Mouse (Mus musculus): Measurements from ENCODE around the gene Rfx8. TPM values are rescaled to one million over a fixed set of nuclear protein-coding genes. Genes with fewer than 3 reads are reported as not detected.

The Rfx8 gene
- total and polyA plus RNA-seq, 3 experiments, result not detected

- Histone ChIP-seq H3K4me1 (ENCODE audit: control insufficient read depth in 1 of 2, insufficient read depth in 2 of 2) (peaks cover 0 to 3% of the 10 kb centered on the region in 2 experiments; a peak in 3 of 4 replicates), H3K36me3 (replicated peaks in 1 of 2; ENCODE audit: control insufficient read depth in 1 of 2, insufficient read depth in 1 of 2, low read length in 1 of 2) (no peaks in the 10 kb centered on the region), H3K79me2 (replicated peaks; ENCODE audit: control insufficient read depth, extremely low read depth, insufficient read depth, poor library complexity, severe bottlenecking) (no peaks in the 10 kb centered on the region), H3K9me3 (replicated peaks; ENCODE audit: low read length) (no peaks in the 10 kb centered on the region), H3K9ac (ENCODE audit: insufficient read depth, low read depth) (no peak overlapping the region), H3K27ac (ENCODE audit: insufficient read depth, low read depth) (no peak overlapping the region), H3K4me2 (ENCODE audit: insufficient read depth, low read depth, poor library complexity, severe bottlenecking) (no peak overlapping the region), H3K4me3 (replicated peaks in 1 of 3; ENCODE audit: low read depth in 2 of 3, low read length in 2 of 3, poor library complexity in 1 of 3) (no peak overlapping the region), H3K27me3 (replicated peaks) (no peaks in the 10 kb centered on the region)
- in situ Hi-C loops (cut with MboI; ENCODE audit: low pct_ligation_motif_present, low pct_unique_long_range_greater_than_20kb, low sequenced_read_pairs) (loop anchor here (25.0 kb wide), 2 partner anchors 245 to 695 kb away; no protein-coding TSS in a partner anchor), dilution Hi-C loops (cut with MboI; ENCODE audit: extremely low pct_ligation_motif_present, extremely low pct_unique_long_range_greater_than_20kb, low sequenced_read_pairs) (no loop called here)
- DNase-seq (ENCODE audit: extremely low read depth), result no peak
- no peak for TF ChIP-seq CHD2 (IDR thresholded peaks at IDR 0.05; ENCODE audit: low read length)
- no peak for TF ChIP-seq ELF1 (IDR thresholded peaks at IDR 0.05; ENCODE audit: low read depth, low read length)
- no peak for TF ChIP-seq BHLHE40 (IDR thresholded peaks at IDR 0.05; ENCODE audit: low read depth, low read length)
- no peak for TF ChIP-seq PAX5 (IDR thresholded peaks at IDR 0.05; ENCODE audit: low read length)
Measured at GRCm38 (mm10) chr1:39691974-39692373, 28.8 kb downstream of the Rfx8 start.

DNA sequence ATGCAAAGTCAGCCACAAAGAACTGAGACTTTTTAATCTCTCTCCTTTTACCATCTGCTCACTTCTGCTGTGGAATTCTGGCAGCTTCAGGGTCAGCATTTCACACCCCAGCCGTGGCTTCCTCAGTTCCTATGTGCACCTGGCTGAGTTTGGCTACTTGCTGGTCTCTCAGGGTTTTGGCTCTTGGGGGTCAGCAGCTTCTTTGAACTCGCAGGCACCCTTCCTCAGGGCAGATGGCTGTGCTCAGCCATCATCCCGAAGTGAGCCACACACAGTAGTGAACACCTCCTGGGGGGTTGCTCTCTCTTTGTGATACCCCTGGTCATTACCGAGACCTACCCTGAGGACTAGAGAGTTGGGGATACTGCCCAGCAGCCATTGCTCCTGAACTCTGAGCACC lies 29.7 kb downstream of the Rfx8 start:
- H3K79me2 ChIP-seq (replicated peaks; ENCODE audit: control insufficient read depth, extremely low read depth, insufficient read depth, poor library complexity, severe bottlenecking), result no peaks in the 10 kb centered on the region
- no peak overlapping the region for H3K27ac ChIP-seq (ENCODE audit: insufficient read depth, low read depth)
- no peaks in the 10 kb centered on the region for H3K9me3 ChIP-seq (replicated peaks; ENCODE audit: low read length)
- no peak for DNase-seq (ENCODE audit: extremely low read depth)
- no peaks in the 10 kb centered on the region for H3K27me3 ChIP-seq (replicated peaks)
- H3K4me1 ChIP-seq (ENCODE audit: control insufficient read depth in 1 of 2, insufficient read depth in 2 of 2), result peaks cover 0 to 3% of the 10 kb centered on the region in 2 experiments; a peak in 3 of 4 replicates
- TF ChIP-seq MAZ (IDR thresholded peaks at IDR 0.05; ENCODE audit: low read depth, low read length) (no peak), ZMIZ1 (IDR thresholded peaks at IDR 0.05; ENCODE audit: low read depth, low read length) (no peak), NELFE (IDR thresholded peaks at IDR 0.05; ENCODE audit: low read depth, low read length) (no peak), POLR2A (IDR thresholded peaks at IDR 0.05; ENCODE audit: low read depth, low read length) (no peak), ZNF384 (IDR thresholded peaks at IDR 0.05; ENCODE audit: low read depth, low read length) (no peak), CHD1 (IDR thresholded peaks at IDR 0.05; ENCODE audit: low read depth, low read length) (no peak), MAFK (IDR thresholded peaks at IDR 0.05; ENCODE audit: insufficient replicate concordance, low read length) (no peak), MEF2A (IDR thresholded peaks at IDR 0.05; ENCODE audit: borderline replicate concordance, low read depth, low read length) (no peak), CTCF (conservative IDR thresholded peaks at IDR 0.05 in 1 of 2, IDR thresholded peaks at IDR 0.05 in 1 of 2; ENCODE audit: low read depth in 2 of 2, low read length in 2 of 2) (no peak), USF1 (IDR thresholded peaks at IDR 0.05; ENCODE audit: low read depth, low read length) (no peak)
- no peaks in the 10 kb centered on the region for H3K36me3 ChIP-seq (replicated peaks in 1 of 2; ENCODE audit: control insufficient read depth in 1 of 2, insufficient read depth in 1 of 2, low read length in 1 of 2)
- in situ Hi-C loops (cut with MboI; ENCODE audit: low pct_ligation_motif_present, low pct_unique_long_range_greater_than_20kb, low sequenced_read_pairs), result loop anchor here (25.0 kb wide), 2 partner anchors 246 to 696 kb away; no protein-coding TSS in a partner anchor
- H3K9ac ChIP-seq (ENCODE audit: insufficient read depth, low read depth), result no peak overlapping the region
- dilution Hi-C loops (cut with MboI; ENCODE audit: extremely low pct_ligation_motif_present, extremely low pct_unique_long_range_greater_than_20kb, low sequenced_read_pairs), result no loop called here
- no peak overlapping the region for H3K4me2 ChIP-seq (ENCODE audit: insufficient read depth, low read depth, poor library complexity, severe bottlenecking)
- H3K4me3 ChIP-seq (replicated peaks in 1 of 3; ENCODE audit: low read depth in 2 of 3, low read length in 2 of 3, poor library complexity in 1 of 3), result no peak overlapping the region

GRCm38 (mm10) chr1:39688573-39688972 lies 32.2 kb downstream of the Rfx8 start:
- TF ChIP-seq BHLHE40 (IDR thresholded peaks at IDR 0.05; ENCODE audit: low read depth, low read length), result 0 out of 2 replicates have a peak, but pooled peaks have one; percentile 5
- no peak for TF ChIP-seq CHD1 (IDR thresholded peaks at IDR 0.05; ENCODE audit: low read depth, low read length)
- peak; percentile 16 for DNase-seq (ENCODE audit: extremely low read depth)
- Histone ChIP-seq H3K4me1 (ENCODE audit: control insufficient read depth in 1 of 2, insufficient read depth in 2 of 2) (peaks cover 0 to 3% of the 10 kb centered on the region in 2 experiments; a peak in 3 of 4 replicates), H3K4me2 (ENCODE audit: insufficient read depth, low read depth, poor library complexity, severe bottlenecking) (no peak overlapping the region), H3K9ac (ENCODE audit: insufficient read depth, low read depth) (no peak overlapping the region), H3K36me3 (replicated peaks in 1 of 2; ENCODE audit: control insufficient read depth in 1 of 2, insufficient read depth in 1 of 2, low read length in 1 of 2) (no peaks in the 10 kb centered on the region), H3K79me2 (replicated peaks; ENCODE audit: control insufficient read depth, extremely low read depth, insufficient read depth, poor library complexity, severe bottlenecking) (no peaks in the 10 kb centered on the region), H3K27me3 (replicated peaks) (no peaks in the 10 kb centered on the region), H3K4me3 (replicated peaks in 1 of 3; ENCODE audit: low read depth in 2 of 3, low read length in 2 of 3, poor library complexity in 1 of 3) (no peak overlapping the region), H3K27ac (ENCODE audit: insufficient read depth, low read depth) (no peak overlapping the region), H3K9me3 (replicated peaks; ENCODE audit: low read length) (no peaks in the 10 kb centered on the region)
- in situ Hi-C loops (cut with MboI; ENCODE audit: low pct_ligation_motif_present, low pct_unique_long_range_greater_than_20kb, low sequenced_read_pairs), result loop anchor here (10.0 to 25.0 kb wide), 3 partner anchors 74 to 699 kb away; no protein-coding TSS in a partner anchor
- dilution Hi-C loops (cut with MboI; ENCODE audit: extremely low pct_ligation_motif_present, extremely low pct_unique_long_range_greater_than_20kb, low sequenced_read_pairs), result no loop called here
